Mouse (Mus musculus): ENCODE results near the gene Lrrc10b. TPM values are rescaled to one million over a fixed set of nuclear protein-coding genes. Genes with fewer than 3 reads are reported as not detected.
A peak's percentile ranks its signal among the peaks of the same experiment; 100 is the strongest.

The Lrrc10b gene
- polyA plus RNA-seq (2016; fragmentation: Nextera tagmentation; extraction: Ambion mirVana), result 0.44 and 0.45 TPM in 2 replicates

GRCm38 (mm10) chr19:10456752-10457483 is at the start of gene Lrrc10b:
Gene Lrrc10b (minus strand): TSS chr19:10457473.
- Histone ChIP-seq H3K36me3 (replicated peaks) (no peaks in the 10 kb centered on the region), H3K27me3 (ENCODE audit: poor library complexity, severe bottlenecking) (peaks cover 100% of the 10 kb centered on the region), H3K27ac (peak within 1 kb of the TSS; percentile 72), H3K4me1 (peaks cover 65% of the 10 kb centered on the region), H3K9me3 (no peaks in the 10 kb centered on the region), H3K4me3 (peak within 1 kb of the TSS; percentile 61)
- under 1% methylated on average over 96 of the region's 96 CpGs for WGBS
- DNase-seq (ENCODE audit: extremely low spot score, low spot score), result peak; percentile 71

GRCm38 (mm10) chr19:10502571-10502970 is 45.3 kb upstream of the Lrrc10b start:
- H3K27ac ChIP-seq, result no peak overlapping the region
- H3K4me3 ChIP-seq, result no peak overlapping the region
- peak; percentile 41 for DNase-seq (ENCODE audit: extremely low spot score, low spot score)
- no peaks in the 10 kb centered on the region for H3K27me3 ChIP-seq (ENCODE audit: poor library complexity, severe bottlenecking)
- H3K9me3 ChIP-seq, result no peaks in the 10 kb centered on the region
- peaks cover 83% of the 10 kb centered on the region for H3K36me3 ChIP-seq (replicated peaks)
- 7% methylated on average over 4 of the region's 4 CpGs for WGBS
- no peaks in the 10 kb centered on the region for H3K4me1 ChIP-seq

- Histone ChIP-seq H3K4me3 (no peak overlapping the region), H3K4me1 (no peaks in the 10 kb centered on the region), H3K9me3 (no peaks in the 10 kb centered on the region), H3K36me3 (replicated peaks) (peaks cover 64% of the 10 kb centered on the region), H3K27ac (no peak overlapping the region), H3K27me3 (ENCODE audit: poor library complexity, severe bottlenecking) (no peaks in the 10 kb centered on the region)
- DNase-seq (ENCODE audit: extremely low spot score, low spot score), result no peak
- WGBS, result 94% methylated on average over 8 of the region's 8 CpGs
These were observed 43.3 kb upstream of the Lrrc10b start for GRCm38 (mm10) chr19:10500581-10500980.

GRCm38 (mm10) chr19:10497512-10498160 is 40.4 kb upstream of the Lrrc10b start:
- Histone ChIP-seq H3K4me1 (0 out of 2 replicates have a peak, but pooled peaks cover 4% of the 10 kb centered on the region), H3K27me3 (ENCODE audit: poor library complexity, severe bottlenecking) (no peaks in the 10 kb centered on the region), H3K9me3 (no peaks in the 10 kb centered on the region), H3K36me3 (replicated peaks) (peaks cover 39% of the 10 kb centered on the region), H3K27ac (no peak overlapping the region), H3K4me3 (no peak overlapping the region)
- 65% methylated on average over 8 of the region's 8 CpGs for WGBS
- DNase-seq (ENCODE audit: extremely low spot score, low spot score), result no peak

GRCm38 (mm10) chr19:10496976-10497375 is 39.7 kb upstream of the Lrrc10b start:
- Histone ChIP-seq H3K4me1 (0 out of 2 replicates have a peak, but pooled peaks cover 6% of the 10 kb centered on the region), H3K9me3 (no peaks in the 10 kb centered on the region), H3K27ac (no peak overlapping the region), H3K4me3 (no peak overlapping the region), H3K36me3 (replicated peaks) (peaks cover 32% of the 10 kb centered on the region), H3K27me3 (ENCODE audit: poor library complexity, severe bottlenecking) (no peaks in the 10 kb centered on the region)
- no peak for DNase-seq (ENCODE audit: extremely low spot score, low spot score)
- WGBS, result 52% methylated on average over 2 of the region's 2 CpGs

- DNase-seq (ENCODE audit: extremely low spot score, low spot score), result no peak
- peaks cover 19% of the 10 kb centered on the region for H3K36me3 ChIP-seq (replicated peaks)
- 91% methylated on average over 1 of the region's 1 CpGs for WGBS
- 0 out of 2 replicates have a peak, but pooled peaks cover 6% of the 10 kb centered on the region for H3K4me1 ChIP-seq
- no peaks in the 10 kb centered on the region for H3K9me3 ChIP-seq
- no peak overlapping the region for H3K27ac ChIP-seq
- H3K27me3 ChIP-seq (ENCODE audit: poor library complexity, severe bottlenecking), result no peaks in the 10 kb centered on the region; the same call in 1 of the 2 replicates
- no peak overlapping the region for H3K4me3 ChIP-seq
These were observed 38.4 kb upstream of the Lrrc10b start for GRCm38 (mm10) chr19:10495670-10496069.

GRCm38 (mm10) chr19:10486264-10486738 is 29.0 kb upstream of the Lrrc10b start:
- WGBS, result 22% methylated on average over 9 of the region's 9 CpGs

GRCm38 (mm10) chr19:10482703-10483102 is 25.4 kb upstream of the Lrrc10b start, which contains the start of gene Ppp1r32:
Gene Ppp1r32 (minus strand): TSS chr19:10482928.
- peak; percentile 72 for DNase-seq (ENCODE audit: extremely low spot score, low spot score)
- Histone ChIP-seq H3K27ac (no peak within 1 kb of the TSS), H3K36me3 (replicated peaks) (no peaks in the 10 kb centered on the region), H3K9me3 (no peaks in the 10 kb centered on the region), H3K4me3 (no peak within 1 kb of the TSS), H3K27me3 (ENCODE audit: poor library complexity, severe bottlenecking) (peaks cover 20% of the 10 kb centered on the region), H3K4me1 (peaks cover 22% of the 10 kb centered on the region)
- 28% methylated on average over 6 of the region's 6 CpGs for WGBS

More at GRCm38 (mm10) chr19:10486264-10486738, 29.0 kb upstream of the Lrrc10b start:
- peak; percentile 67 for DNase-seq (ENCODE audit: extremely low spot score, low spot score)
- H3K27ac ChIP-seq, result no peak overlapping the region
- peaks cover 22% of the 10 kb centered on the region for H3K4me1 ChIP-seq
- H3K4me3 ChIP-seq, result no peak overlapping the region
- H3K36me3 ChIP-seq (replicated peaks), result no peaks in the 10 kb centered on the region
- peaks cover 20% of the 10 kb centered on the region for H3K27me3 ChIP-seq (ENCODE audit: poor library complexity, severe bottlenecking)
- no peaks in the 10 kb centered on the region for H3K9me3 ChIP-seq

GRCm38 (mm10) chr19:10479541-10479940 is 22.3 kb upstream of the Lrrc10b start:
- H3K4me1 ChIP-seq, result peaks cover 19% of the 10 kb centered on the region
- no peak overlapping the region for H3K4me3 ChIP-seq
- WGBS, result 75% methylated on average over 4 of the region's 4 CpGs
- no peak overlapping the region for H3K27ac ChIP-seq
- H3K27me3 ChIP-seq (ENCODE audit: poor library complexity, severe bottlenecking), result peaks cover 29% of the 10 kb centered on the region
- DNase-seq (ENCODE audit: extremely low spot score, low spot score), result no peak
- no peaks in the 10 kb centered on the region for H3K36me3 ChIP-seq (replicated peaks)
- H3K9me3 ChIP-seq, result no peaks in the 10 kb centered on the region

- Histone ChIP-seq H3K36me3 (replicated peaks) (no peaks in the 10 kb centered on the region), H3K9me3 (no peaks in the 10 kb centered on the region), H3K27ac (no peak overlapping the region), H3K27me3 (ENCODE audit: poor library complexity, severe bottlenecking) (peaks cover 33% of the 10 kb centered on the region), H3K4me3 (no peak overlapping the region), H3K4me1 (peaks cover 19% of the 10 kb centered on the region)
- WGBS, result 18% methylated on average over 6 of the region's 6 CpGs
- DNase-seq (ENCODE audit: extremely low spot score, low spot score), result no peak
These were observed 16.5 kb upstream of the Lrrc10b start for GRCm38 (mm10) chr19:10473779-10474178.

GRCm38 (mm10) chr19:10472958-10473357 is 15.7 kb upstream of the Lrrc10b start:
- Histone ChIP-seq H3K27me3 (ENCODE audit: poor library complexity, severe bottlenecking) (peaks cover 33% of the 10 kb centered on the region), H3K27ac (no peak overlapping the region), H3K4me3 (no peak overlapping the region), H3K36me3 (replicated peaks) (no peaks in the 10 kb centered on the region), H3K4me1 (peaks cover 21% of the 10 kb centered on the region), H3K9me3 (no peaks in the 10 kb centered on the region)
- WGBS, result 78% methylated on average over 3 of the region's 3 CpGs
- no peak for DNase-seq (ENCODE audit: extremely low spot score, low spot score)

- Histone ChIP-seq H3K36me3 (replicated peaks) (no peaks in the 10 kb centered on the region), H3K4me1 (peaks cover 23% of the 10 kb centered on the region), H3K4me3 (no peak overlapping the region), H3K27me3 (ENCODE audit: poor library complexity, severe bottlenecking) (peaks cover 6% of the 10 kb centered on the region; the same call in 1 of the 2 replicates), H3K9me3 (no peaks in the 10 kb centered on the region), H3K27ac (no peak overlapping the region)
- DNase-seq (ENCODE audit: extremely low spot score, low spot score), result no peak
- WGBS, result 79% methylated on average over 8 of the region's 8 CpGs
These were observed 11.9 kb upstream of the Lrrc10b start for GRCm38 (mm10) chr19:10469171-10469658.

Data from forebrain, embryonic 10.5 days (tissue).